Mouse (Mus musculus): ENCODE results near the gene Gm10409.
"Not testable (repeated sequence)": the region's sequence is repeated elsewhere in the genome, so short reads cannot be mapped to it uniquely, and the experiment has no call there.

Gene Gm10409

GRCm38 (mm10) chr14:3412314-3412713 is at the start of gene Gm10409:
Gm10409 (plus strand) TSS chr14:3412614.
- DNase-seq (ENCODE audit: low spot score): not testable (repeated sequence)

- DNase-seq (ENCODE audit: low spot score): not testable (repeated sequence)
Observed at GRCm38 (mm10) chr14:3394793-3395192, 17.6 kb upstream of the Gm10409 start, which contains the start of gene Gm10413. Gm10413 (plus strand) TSS chr14:3395093.

- DNase-seq (ENCODE audit: low spot score): not testable (repeated sequence)
Observed at GRCm38 (mm10) chr14:3427803-3428202, 15.4 kb downstream of the Gm10409 start, which contains the start of gene Gm3005. Gm3005 (plus strand) TSS chr14:3428103.

GRCm38 (mm10) chr14:3449079-3449478 is 36.7 kb downstream of the Gm10409 start, which contains the start of gene Gm10408:
Gm10408 (plus strand) TSS chr14:3449379.
- not testable (repeated sequence) for DNase-seq (ENCODE audit: low spot score)

Data from MN1 (cell line).